Mouse (Mus musculus) spleen, adult 18-20 months (tissue): ENCODE results near the gene Pik3c2g.
"Not testable (repeated sequence)": the region's sequence is repeated elsewhere in the genome, so short reads cannot be mapped to it uniquely, and the experiment has no call there.

Experiments
- DNase-seq, 2 experiments: peaks; one replicate each; pipeline ENCODE4 v3.0.0; 2022; ENCODE audit warnings: mixed read lengths in 2 of 2

The Pik3c2g gene

GRCm38 (mm10) chr6:139846889-139847544 is 260.0 kb downstream of the Pik3c2g start:
- DNase-seq: no peak

DNA sequence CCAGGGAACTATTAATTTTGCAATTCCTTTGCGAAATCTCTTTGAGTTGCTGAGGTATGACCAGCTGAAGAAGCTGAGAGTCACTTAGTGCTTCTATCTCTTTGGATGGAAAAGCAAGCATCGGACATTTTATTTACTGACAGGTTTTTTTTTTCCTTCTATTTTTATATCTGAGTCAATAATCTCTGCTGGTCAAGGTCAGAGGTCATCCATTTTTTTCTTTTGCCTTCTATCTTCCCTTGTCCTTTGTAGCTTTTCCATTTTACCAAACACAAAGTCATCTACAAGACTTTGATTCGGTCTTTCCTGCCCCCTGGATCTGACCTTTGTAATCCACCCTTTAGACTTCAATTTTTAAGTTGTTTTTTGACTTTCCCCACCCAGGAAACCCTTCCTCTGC is 262.9 kb downstream of the Pik3c2g start:
- DNase-seq: no peak

DNA sequence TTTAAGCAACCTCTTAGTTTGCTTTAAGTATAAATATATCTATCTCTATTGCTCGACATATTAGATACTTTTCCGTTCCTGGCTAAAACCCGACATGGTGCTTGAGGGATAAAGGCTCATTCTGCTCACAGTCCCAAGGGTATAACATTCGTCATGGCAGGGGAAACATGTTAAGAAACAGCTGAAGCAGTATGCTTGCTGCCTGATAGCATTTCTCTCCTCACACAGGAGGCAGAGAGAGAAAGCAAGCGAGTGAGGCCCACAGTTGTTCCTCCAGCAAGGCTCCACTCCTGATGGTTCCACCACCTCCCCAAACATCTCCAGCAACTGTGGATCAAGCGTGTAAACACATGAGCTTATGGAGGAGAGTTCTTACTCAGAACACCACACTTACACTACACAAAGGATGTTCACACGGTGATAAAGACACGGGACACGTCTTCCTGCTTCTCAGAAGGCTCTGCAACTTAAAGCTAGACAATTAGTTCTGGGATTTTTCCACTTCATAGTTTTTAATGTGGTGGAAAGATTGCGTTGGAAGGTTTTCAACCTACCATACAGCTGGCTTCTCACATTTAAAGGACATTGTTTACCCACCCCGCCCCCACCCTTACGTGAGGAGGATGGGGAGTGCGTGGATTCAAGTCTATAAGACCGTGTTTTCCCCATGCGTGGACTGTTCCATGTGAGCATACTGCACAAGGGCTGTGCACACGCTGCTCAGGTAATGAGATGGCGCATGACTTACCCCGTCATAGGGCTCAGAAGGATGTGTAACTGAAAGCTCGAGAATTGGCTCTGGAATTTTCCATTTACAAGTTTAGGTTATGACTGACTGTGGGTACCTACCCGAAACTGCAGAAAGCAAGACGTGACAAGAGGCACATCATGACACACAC is 264.9 kb downstream of the Pik3c2g start:
- no peak for DNase-seq

GRCm38 (mm10) chr6:139852836-139853235 is 265.8 kb downstream of the Pik3c2g start:
- DNase-seq: no peak

- DNase-seq: no peak
These were observed 273.1 kb downstream of the Pik3c2g start for GRCm38 (mm10) chr6:139860141-139860540.

DNA sequence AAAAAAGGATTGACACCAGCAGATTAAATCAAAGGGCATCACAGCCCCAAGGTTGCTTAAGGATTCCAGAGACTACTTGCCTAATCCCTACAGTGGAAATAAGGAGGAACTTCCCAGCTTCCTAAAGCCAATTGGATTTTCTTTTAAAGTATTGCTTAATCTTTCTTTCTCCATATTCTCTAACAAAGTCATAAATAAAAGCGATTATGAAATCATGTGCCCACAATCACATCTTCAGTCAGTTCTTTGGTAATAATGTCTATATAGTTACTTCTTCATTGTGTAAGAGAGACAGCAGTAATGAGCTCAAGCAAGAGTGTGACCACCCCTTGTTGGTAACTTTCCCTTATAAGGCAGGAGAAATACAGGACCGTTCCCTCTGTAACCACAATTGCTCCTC is 274.5 kb downstream of the Pik3c2g start:
- DNase-seq: no peak

GRCm38 (mm10) chr6:139865059-139865673 is 278.1 kb downstream of the Pik3c2g start:
- no peak for DNase-seq

GRCm38 (mm10) chr6:139874418-139875176 is 287.6 kb downstream of the Pik3c2g start:
- no peak for DNase-seq

GRCm38 (mm10) chr6:139876691-139877090 is 289.7 kb downstream of the Pik3c2g start:
- no peak for DNase-seq

DNA sequence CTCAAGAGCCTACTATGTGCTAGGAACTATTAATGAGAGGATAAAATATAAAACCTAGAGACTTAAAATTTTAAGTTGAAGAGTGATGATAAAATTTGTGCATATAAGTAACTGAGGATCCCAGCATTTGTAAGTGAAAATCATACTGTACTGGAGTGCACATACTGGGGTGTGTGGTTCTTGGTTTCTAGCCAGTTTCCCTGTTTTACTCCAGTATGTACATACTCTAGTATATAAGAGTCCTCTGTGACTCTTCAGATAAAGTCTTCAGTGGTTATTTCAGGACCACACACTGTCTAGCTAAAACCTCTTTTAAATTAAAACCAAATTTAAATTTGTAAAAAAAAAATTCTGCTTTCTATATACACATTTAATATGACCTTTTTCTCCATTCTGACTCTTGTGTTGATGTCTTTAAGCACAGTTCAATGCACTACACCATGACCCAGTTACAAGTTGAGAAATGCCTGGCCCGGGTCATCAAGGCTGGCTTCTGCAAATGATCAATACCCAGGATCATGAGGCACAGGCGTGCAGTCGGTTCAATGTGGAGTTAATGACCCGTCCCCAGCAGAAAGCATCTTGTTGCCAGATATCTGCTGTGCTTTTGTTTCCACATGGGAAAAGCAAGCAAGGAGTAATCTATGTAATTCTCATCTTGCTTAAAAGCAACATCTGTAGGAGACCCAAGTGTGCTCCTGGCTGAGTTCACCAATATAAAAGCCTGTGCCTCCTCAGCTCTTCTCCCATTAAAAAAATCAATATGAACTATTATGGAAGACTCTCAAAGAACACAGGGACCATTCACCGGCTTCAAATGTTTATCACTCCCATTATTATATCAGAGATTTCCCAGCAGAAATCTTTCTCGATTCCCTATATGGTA is 290.7 kb downstream of the Pik3c2g start:
- no peak for DNase-seq

DNA sequence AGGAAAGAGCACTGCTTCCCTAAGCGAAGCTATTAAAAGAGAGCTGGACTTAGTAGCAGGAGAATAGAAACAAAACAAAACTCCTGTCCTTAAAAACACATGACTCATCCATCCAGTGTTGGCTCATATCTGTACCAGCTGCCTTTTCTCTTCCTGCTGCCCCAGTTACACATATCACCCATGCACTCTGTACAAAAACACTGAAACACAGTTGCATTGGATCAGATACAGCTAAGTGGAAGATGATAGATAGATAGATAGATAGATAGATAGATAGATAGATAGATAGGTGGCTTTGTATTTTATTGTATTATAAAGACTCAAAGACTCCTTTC is 291.3 kb downstream of the Pik3c2g start:
- no peak for DNase-seq

GRCm38 (mm10) chr6:139882076-139882475 is 295.1 kb downstream of the Pik3c2g start:
- no peak for DNase-seq

DNA sequence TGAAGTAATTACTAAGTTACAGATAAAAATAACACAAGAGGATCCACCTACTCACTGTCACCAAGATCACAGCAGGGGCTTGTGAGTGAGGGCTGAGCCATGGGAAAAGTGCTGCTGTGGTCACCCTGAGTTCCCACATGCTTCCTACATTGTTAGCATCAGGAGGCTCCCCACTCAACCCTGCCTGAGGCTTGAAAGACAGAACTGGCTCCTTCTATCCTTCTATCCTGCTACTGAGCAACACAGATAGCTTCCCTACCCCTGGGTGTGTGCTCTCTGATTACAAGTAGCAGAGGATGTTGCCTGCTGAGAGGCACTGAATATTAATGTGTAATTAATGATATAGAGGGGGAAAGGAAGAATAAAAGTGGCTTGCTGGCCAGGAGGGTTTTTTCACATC is 300.2 kb downstream of the Pik3c2g start:
- DNase-seq: no peak

DNA sequence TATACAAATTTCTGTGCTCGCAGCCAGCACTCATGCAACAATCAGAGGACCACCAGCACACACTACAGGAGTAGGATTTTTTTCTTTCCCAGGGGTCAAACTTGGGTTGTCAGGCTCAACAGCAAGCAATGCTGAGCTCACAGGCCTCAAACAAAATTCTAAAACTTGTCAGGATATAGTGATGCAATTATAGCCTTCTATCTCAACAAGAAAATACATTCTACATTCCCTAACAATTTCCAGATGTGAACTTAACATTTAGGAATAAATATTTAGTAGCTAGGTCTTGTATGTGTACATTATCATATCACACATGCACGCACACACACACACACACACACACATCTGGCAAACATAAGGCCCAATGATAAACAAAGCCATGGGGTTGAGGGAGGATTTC is 308.6 kb downstream of the Pik3c2g start:
- no peak for DNase-seq

GRCm38 (mm10) chr6:139899630-139900151 is 312.7 kb downstream of the Pik3c2g start:
- DNase-seq: no peak

DNA sequence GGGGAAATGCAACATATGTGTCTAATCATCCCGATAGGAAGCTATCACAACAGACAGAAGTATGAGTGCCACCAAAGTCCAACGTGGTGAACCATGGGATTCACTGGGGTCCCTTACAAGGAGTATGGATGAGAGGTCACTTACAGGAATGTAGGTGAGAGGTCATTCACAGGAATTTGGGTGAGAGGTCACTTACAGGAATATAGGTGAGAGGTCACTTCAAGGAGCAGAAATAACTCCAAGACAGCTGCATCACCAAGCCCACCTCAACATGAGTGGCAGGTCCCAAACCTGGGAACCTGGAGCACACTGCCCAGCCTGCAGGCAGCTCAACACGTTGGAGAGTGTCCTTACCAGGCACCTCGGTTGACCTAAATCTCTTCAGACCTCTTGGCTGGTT is 314.8 kb downstream of the Pik3c2g start:
- no peak for DNase-seq

GRCm38 (mm10) chr6:139907138-139907537 is 320.1 kb downstream of the Pik3c2g start:
- no peak for DNase-seq

DNA sequence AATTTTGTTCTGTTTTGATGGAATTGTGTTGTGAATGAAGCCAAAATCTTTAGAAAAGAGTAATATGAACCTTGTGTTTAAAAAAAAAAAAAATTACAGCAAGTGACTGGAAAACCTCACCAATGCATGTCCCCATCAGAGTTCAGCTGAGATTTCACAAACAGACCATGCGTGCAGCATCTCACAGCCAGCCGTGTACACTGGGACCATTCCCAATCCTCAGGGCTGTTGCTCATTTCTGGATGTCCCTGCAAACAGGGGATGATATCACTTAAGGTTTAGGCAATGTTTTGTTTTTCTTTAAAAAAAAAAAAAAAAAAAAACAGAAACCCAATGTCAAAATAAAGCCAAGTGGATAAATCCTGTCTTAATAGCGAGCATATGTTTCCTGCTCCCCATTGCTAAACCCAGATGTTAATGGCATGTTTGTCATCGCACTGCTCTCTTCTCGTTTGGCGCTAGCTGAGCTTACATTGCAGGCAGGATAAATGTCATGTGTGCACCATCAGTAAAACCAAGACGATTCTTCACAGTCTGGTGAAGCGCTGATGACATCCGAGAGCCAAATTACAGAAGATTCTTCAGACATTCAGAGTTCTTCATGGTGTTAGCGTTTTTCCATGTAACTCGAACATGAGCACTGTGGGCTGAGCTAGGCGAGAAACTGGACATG is 322.1 kb downstream of the Pik3c2g start:
- DNase-seq: no peak

DNA sequence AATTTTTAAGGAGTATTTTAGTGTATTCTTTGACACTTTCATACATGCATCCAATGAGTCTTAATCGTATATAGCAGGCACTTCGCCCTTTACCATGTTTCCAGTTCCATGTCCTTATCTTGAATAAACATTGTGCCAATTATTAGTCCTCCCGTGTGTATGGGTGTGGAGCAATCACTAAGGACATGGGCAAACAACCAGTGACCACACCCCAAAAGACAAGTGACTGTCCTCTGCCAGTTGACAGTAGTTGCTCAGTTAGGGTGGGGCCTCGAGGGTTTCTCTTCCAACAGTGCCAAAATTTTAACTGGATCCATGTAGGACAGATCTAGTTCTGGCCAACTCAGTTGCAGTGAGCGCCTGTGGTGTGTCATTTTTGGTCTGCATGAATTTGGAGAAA is 341.7 kb downstream of the Pik3c2g start:
- no peak for DNase-seq

- no peak for DNase-seq
These were observed 347.8 kb downstream of the Pik3c2g start for GRCm38 (mm10) chr6:139934861-139935260.

- DNase-seq: not testable (repeated sequence)
These were observed 350.6 kb downstream of the Pik3c2g start for GRCm38 (mm10) chr6:139937581-139937980.
